In the genomic region with DNA sequence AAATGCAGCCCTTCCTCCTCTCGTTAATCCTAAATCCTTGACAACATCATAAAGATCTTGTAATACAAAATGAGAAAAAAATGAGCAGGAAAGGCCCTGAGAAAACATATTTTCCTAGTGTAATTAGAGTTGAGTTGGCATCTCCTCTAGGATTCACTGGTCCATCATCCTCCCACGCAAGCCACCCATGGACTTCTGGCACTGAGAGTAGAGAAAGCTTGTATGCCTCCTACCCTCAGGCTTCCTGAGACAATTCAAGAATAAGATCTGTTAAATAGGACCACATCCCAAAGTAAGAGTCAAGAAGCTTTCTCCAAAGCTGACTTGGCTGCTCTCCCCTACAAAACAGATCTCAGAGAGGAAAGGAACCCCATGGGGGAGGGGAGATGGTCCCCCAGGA, we compare ENCODE assay signal across 25 mouse cellular contexts.
A peak's percentile ranks its signal among the peaks of the same experiment; 100 is the strongest.
DNase-seq lines count a peak whose midpoint lies in the region; ATAC-seq lines count a peak whose summit lies in the region.
"Had no signal": no experiment of that assay in that cellular context is flagged by ENCODE, and none has a peak within 500 bp of the region (broad histone marks: within the 10 kb centered on the region; RNA-seq: fewer than 3 reads in every experiment).

No protein-coding gene starts in this region.

- no peaks in the 10 kb centered on the region for H3K9me3 ChIP-seq in hindbrain, embryonic 16.5 days (ENCODE audit: control insufficient read depth, low read length)
- H3K9me3 ChIP-seq: embryonic facial prominence, embryonic 15.5 days; hindbrain, embryonic 13.5 days; limb, embryonic 12.5 days; liver, embryonic 12.5 days; megakaryocyte, embryonic 14.5 days; neural tube, embryonic 13.5 days had no signal

- no peaks in the 10 kb centered on the region for H3K36me3 ChIP-seq in hindbrain, embryonic 16.5 days (ENCODE audit: control insufficient read depth, insufficient read depth, low read length)
- H3K36me3 ChIP-seq: embryonic facial prominence, embryonic 15.5 days; heart, embryonic 12.5 days; hindbrain, embryonic 13.5 days; limb, embryonic 12.5 days; liver, embryonic 12.5 days; neural tube, embryonic 13.5 days had no signal

- WGBS in hindbrain, embryonic 16.5 days, result 87% methylated on average over 2 of the region's 2 CpGs

- no peak overlapping the region for H3K4me2 ChIP-seq in hindbrain, embryonic 16.5 days (ENCODE audit: low read length)
- H3K4me2 ChIP-seq: embryonic facial prominence, embryonic 15.5 days; heart, embryonic 12.5 days; hindbrain, embryonic 13.5 days; limb, embryonic 12.5 days; liver, embryonic 12.5 days; neural tube, embryonic 13.5 days had no signal

- peak; percentile 70 for DNase-seq in heart, adult 11 months
- DNase-seq in heart, adult 8-10 months (ENCODE audit: low spot score), result no peak
- DNase-seq in right cerebral cortex, adult 2 months (ENCODE audit: low spot score in 2 of 2), result peak; percentile 36 to 49
- no peak for DNase-seq in right cerebral cortex, postnatal 4 days
- peak; percentile 62 for DNase-seq in cerebellum, adult 8-10 months
- DNase-seq in telencephalon, adult 2 months (ENCODE audit: low read depth, low spot score), result peak; percentile 19
- no peak for DNase-seq in thymus, adult 18-20 months
- DNase-seq: B cell, adult 2 months; embryo, embryonic 11 days; forebrain, postnatal 0 days; heart, postnatal 14 days; kidney, adult 9 months; kidney, postnatal 4 days; lung, adult 2 months; midbrain, embryonic 14.5 days; thymus, postnatal 14 days had no signal

- H3K27me3 ChIP-seq in hindbrain, embryonic 16.5 days (replicated peaks; ENCODE audit: control insufficient read depth, insufficient read depth, low read length), result no peaks in the 10 kb centered on the region
- H3K27me3 ChIP-seq: embryonic facial prominence, embryonic 15.5 days; heart, embryonic 12.5 days; hindbrain, embryonic 13.5 days; limb, embryonic 12.5 days; liver, embryonic 12.5 days; megakaryocyte, embryonic 14.5 days; neural tube, embryonic 13.5 days had no signal

- no peak overlapping the region for H3K27ac ChIP-seq in hindbrain, embryonic 16.5 days (ENCODE audit: low read depth, low read length)
- H3K27ac ChIP-seq: embryonic facial prominence, embryonic 15.5 days; hindbrain, embryonic 13.5 days; limb, embryonic 12.5 days; liver, embryonic 12.5 days; neural tube, embryonic 13.5 days; stomach, postnatal 0 days had no signal

- H3K9ac ChIP-seq in hindbrain, embryonic 16.5 days (ENCODE audit: low read depth, low read length), result no peak overlapping the region
- H3K9ac ChIP-seq: embryonic facial prominence, embryonic 15.5 days; forebrain, postnatal 0 days; heart, embryonic 12.5 days; hindbrain, embryonic 13.5 days; limb, embryonic 12.5 days; liver, embryonic 12.5 days; neural tube, embryonic 13.5 days had no signal

- no peak for ATAC-seq in hindbrain, embryonic 16.5 days
- ATAC-seq: forebrain, postnatal 0 days; liver, embryonic 12.5 days had no signal

- no peak overlapping the region for H3K4me3 ChIP-seq in hindbrain, embryonic 16.5 days (ENCODE audit: low read length)
- H3K4me3 ChIP-seq: embryonic facial prominence, embryonic 15.5 days; heart, embryonic 12.5 days; hindbrain, embryonic 13.5 days; limb, embryonic 12.5 days; liver, embryonic 12.5 days; megakaryocyte, embryonic 14.5 days; neural tube, embryonic 13.5 days had no signal

- no peaks in the 10 kb centered on the region for H3K4me1 ChIP-seq in hindbrain, embryonic 16.5 days (ENCODE audit: control insufficient read depth, insufficient read depth, low read depth, low read length)
- H3K4me1 ChIP-seq: embryonic facial prominence, embryonic 15.5 days; heart, embryonic 12.5 days; hindbrain, embryonic 13.5 days; limb, embryonic 12.5 days; liver, embryonic 12.5 days; neural tube, embryonic 13.5 days had no signal

Comparison
In these comparisons a context has a peak if more than half of its experiments do, and no peak if none do; other contexts are left out.
1. DNase-seq: peak in heart, adult 11 months (single experiment), right cerebral cortex, adult 2 months (2 of 2), cerebellum, adult 8-10 months (single experiment) and telencephalon, adult 2 months (single experiment); none in heart, adult 8-10 months (single experiment), right cerebral cortex, postnatal 4 days (single experiment) and thymus, adult 18-20 months (0 of 2).